8 mouse cellular contexts compared by ENCODE assay signal in the genomic region with DNA sequence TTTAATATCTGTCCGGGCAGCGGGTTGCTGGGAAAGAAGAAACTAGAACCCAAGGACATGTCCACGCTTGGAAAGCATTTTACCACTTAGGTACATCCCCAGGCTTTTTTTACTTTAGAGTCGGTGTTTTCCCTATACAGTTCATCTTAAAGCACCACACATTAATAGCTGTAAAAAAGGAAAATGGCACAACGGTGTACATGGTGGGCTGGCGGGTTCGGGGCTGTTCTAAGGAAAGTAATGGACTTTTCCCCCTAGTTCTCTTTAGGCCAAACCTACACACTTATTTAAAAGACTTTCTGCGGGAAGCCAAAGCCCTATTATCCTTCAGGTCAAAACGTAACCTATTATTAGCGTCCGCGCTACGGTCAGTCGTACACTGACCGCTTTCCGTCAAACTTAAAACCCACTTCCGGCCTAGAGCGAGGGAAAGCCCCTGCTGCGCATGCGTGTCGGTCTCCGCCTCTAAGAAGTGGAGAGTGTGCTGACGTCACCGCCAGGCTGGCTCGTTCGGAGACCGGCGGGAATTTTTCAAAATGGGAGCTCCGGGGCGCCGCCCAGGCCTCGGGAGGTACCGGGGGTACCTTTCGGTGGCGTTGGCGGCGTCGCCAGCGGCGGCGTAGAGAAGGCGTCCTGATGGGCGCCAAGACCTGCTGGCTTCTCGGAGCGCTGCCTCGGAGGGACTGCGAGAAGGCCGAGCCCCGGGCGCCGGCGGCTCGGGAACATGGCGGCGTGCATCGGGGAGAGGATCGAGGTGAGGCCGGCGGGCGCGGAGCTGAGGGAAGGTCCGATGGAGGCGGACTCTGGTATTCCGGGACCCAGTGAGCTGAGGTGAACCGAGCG. TPM values are rescaled to one million over a fixed set of nuclear protein-coding genes. Genes with fewer than 3 reads are reported as not detected.
DNase-seq lines count a peak whose midpoint lies in the region; ATAC-seq and TF ChIP-seq lines count a peak whose summit lies in the region.

Gene Plk4, plus strand, starts transcription at position 490 of the 843 bp plus-strand sequence.

- peak; percentile 96 for ATAC-seq in embryonic facial prominence, embryonic 14.5 days (ENCODE audit: low read depth)
- peak; percentile 96 for ATAC-seq in limb, embryonic 13.5 days (ENCODE audit: low FRiP score, low read depth)
- peak; percentile 98 for ATAC-seq in midbrain, embryonic 16.5 days

- peak; percentile 84 for TF ChIP-seq POLR2A in heart, adult 2 months (IDR thresholded peaks at IDR 0.05; ENCODE audit: insufficient read depth, low read depth, low read length)

- H3K4me2 ChIP-seq in embryonic facial prominence, embryonic 14.5 days (ENCODE audit: low read depth, low read length) = peak within 1 kb of the TSS; percentile 87
- H3K4me2 ChIP-seq in limb, embryonic 13.5 days (replicated peaks) = peak within 1 kb of the TSS; percentile 94
- peak within 1 kb of the TSS; percentile 99 for H3K4me2 ChIP-seq in midbrain, embryonic 16.5 days (ENCODE audit: low read length)

- H3K79me2 ChIP-seq in heart, adult 2 months (replicated peaks; ENCODE audit: control insufficient read depth, insufficient read depth, low read length) = no peaks in the 10 kb centered on the region

- H3K27ac ChIP-seq in embryonic facial prominence, embryonic 14.5 days (replicated peaks; ENCODE audit: low read depth, low read length) = peak within 1 kb of the TSS; percentile 86
- H3K27ac ChIP-seq in heart, adult 2 months = peak within 1 kb of the TSS; percentile 81
- H3K27ac ChIP-seq in limb, embryonic 13.5 days = peak within 1 kb of the TSS; percentile 69
- H3K27ac ChIP-seq in midbrain, embryonic 16.5 days (ENCODE audit: low read length) = peak within 1 kb of the TSS; percentile 47

- H3K9ac ChIP-seq in embryonic facial prominence, embryonic 14.5 days (ENCODE audit: low read depth, low read length) = peak within 1 kb of the TSS; percentile 84
- H3K9ac ChIP-seq in heart, adult 2 months (ENCODE audit: low read depth, low read length) = peak within 1 kb of the TSS; percentile 69
- peak within 1 kb of the TSS; percentile 90 for H3K9ac ChIP-seq in limb, embryonic 13.5 days
- peak within 1 kb of the TSS; percentile 86 for H3K9ac ChIP-seq in midbrain, embryonic 16.5 days (ENCODE audit: low read depth, low read length)

- peaks cover 10% of the 10 kb centered on the region; the same call in 1 of the 2 replicates for H3K36me3 ChIP-seq in embryonic facial prominence, embryonic 14.5 days (ENCODE audit: control insufficient read depth, insufficient read depth, low read length)
- no peaks in the 10 kb centered on the region for H3K36me3 ChIP-seq in heart, adult 2 months (ENCODE audit: control insufficient read depth, insufficient read depth, low read length)
- peaks cover 11% of the 10 kb centered on the region; the same call in 1 of the 2 replicates for H3K36me3 ChIP-seq in limb, embryonic 13.5 days
- no peaks in the 10 kb centered on the region for H3K36me3 ChIP-seq in midbrain, embryonic 16.5 days (ENCODE audit: control insufficient read depth, insufficient read depth, low read length)

- 0 out of 2 replicates have a peak, but pooled peaks have one; percentile 14 for TF ChIP-seq CTCF in heart, adult 2 months (IDR thresholded peaks at IDR 0.05)

- WGBS in embryonic facial prominence, embryonic 14.5 days = 3% methylated on average over 48 of the region's 66 CpGs
- WGBS in heart, adult 2 months = 2% methylated on average over 65 of the region's 66 CpGs
- 2% methylated on average over 66 of the region's 66 CpGs for WGBS in limb, embryonic 13.5 days
- 2% methylated on average over 66 of the region's 66 CpGs for WGBS in midbrain, embryonic 16.5 days

- H3K27me3 ChIP-seq in embryonic facial prominence, embryonic 14.5 days (replicated peaks; ENCODE audit: control insufficient read depth, insufficient read depth, low read length) = no peaks in the 10 kb centered on the region
- H3K27me3 ChIP-seq in heart, adult 2 months (ENCODE audit: control insufficient read depth, insufficient read depth, low read length) = no peaks in the 10 kb centered on the region
- no peaks in the 10 kb centered on the region for H3K27me3 ChIP-seq in limb, embryonic 13.5 days
- H3K27me3 ChIP-seq in midbrain, embryonic 16.5 days (ENCODE audit: control insufficient read depth, insufficient read depth, low read depth, low read length) = no peaks in the 10 kb centered on the region

- intact Hi-C loops in heart, adult 2 months (cut with DNase I) = loop anchor here (2.0 to 5.0 kb wide), 3 partner anchors 53 to 188 kb away; no protein-coding TSS in a partner anchor

- H3K4me1 ChIP-seq in embryonic facial prominence, embryonic 14.5 days (ENCODE audit: control insufficient read depth, insufficient read depth, low read length) = no peaks in the 10 kb centered on the region
- no peaks in the 10 kb centered on the region for H3K4me1 ChIP-seq in heart, adult 2 months (ENCODE audit: control insufficient read depth, insufficient read depth, low read length)
- H3K4me1 ChIP-seq in limb, embryonic 13.5 days = peaks cover 14% of the 10 kb centered on the region
- H3K4me1 ChIP-seq in midbrain, embryonic 16.5 days (ENCODE audit: control insufficient read depth, insufficient read depth, low read length) = peaks cover 10% of the 10 kb centered on the region

- TF ChIP-seq EP300 in heart, adult 2 months (IDR thresholded peaks at IDR 0.05; ENCODE audit: insufficient read depth, low read depth, low read length) = 0 out of 2 replicates have a peak, but pooled peaks have one; percentile 31

- H3K4me3 ChIP-seq in embryonic facial prominence, embryonic 14.5 days (ENCODE audit: low read depth, low read length) = peak within 1 kb of the TSS; percentile 95
- peak within 1 kb of the TSS; percentile 90 for H3K4me3 ChIP-seq in heart, adult 2 months
- peak within 1 kb of the TSS; percentile 93 for H3K4me3 ChIP-seq in limb, embryonic 13.5 days
- H3K4me3 ChIP-seq in midbrain, embryonic 16.5 days (ENCODE audit: low read depth, low read length) = peak within 1 kb of the TSS; percentile 93

- peak; percentile 99 for DNase-seq in 3T3-L1 (ENCODE audit: low read depth, low spot score)
- DNase-seq in adrenal gland, postnatal 4 days (ENCODE audit: low spot score in 2 of 2) = peak; percentile 94 to 95
- peak; percentile 99 for DNase-seq in embryonic facial prominence, embryonic 14.5 days (ENCODE audit: low spot score)
- DNase-seq in heart, adult 2 months = peak; percentile 94 to 97
- peak; percentile 96 to 97 for DNase-seq in kidney, adult 8-10 months
- peak; percentile 94 to 99 for DNase-seq in spleen, postnatal 10 days (ENCODE audit: low spot score in 2 of 2)

- H3K9me3 ChIP-seq in embryonic facial prominence, embryonic 14.5 days (ENCODE audit: control insufficient read depth, low read length) = no peaks in the 10 kb centered on the region
- H3K9me3 ChIP-seq in limb, embryonic 13.5 days = no peaks in the 10 kb centered on the region
- H3K9me3 ChIP-seq in midbrain, embryonic 16.5 days (replicated peaks; ENCODE audit: control insufficient read depth, low read length, poor library complexity, severe bottlenecking) = no peaks in the 10 kb centered on the region

RNA-seq across cellular contexts. Expression of gene Plk4, which starts in this region (rescaled TPM):
- 10 to 100 TPM; 17.1 to 23.8 TPM for total RNA-seq in adrenal gland, postnatal 4 days (2021)
- 48.9 and 49.2 TPM in 2 replicates for polyA plus RNA-seq in embryonic facial prominence, embryonic 14.5 days (2014; fragmentation: Nextera tagmentation; extraction: Ambion mirVana)
- 1 to 10 TPM; 1.1 to 1.5 TPM for total RNA-seq in heart, adult 2 months (2021)
- polyA plus RNA-seq in heart, adult 2 months (2012; rRNA removed) = 1.5 TPM in 2 replicates
- 53.0 and 55.2 TPM in 2 replicates for polyA plus RNA-seq in limb, embryonic 13.5 days (2015; fragmentation: Nextera tagmentation; extraction: Ambion mirVana)
- polyA plus RNA-seq in midbrain, embryonic 16.5 days (2015; fragmentation: Nextera tagmentation; extraction: Ambion mirVana) = 12.1 and 12.8 TPM in 2 replicates

Comparison
In these comparisons a context has a peak if more than half of its experiments do, and no peak if none do; other contexts are left out.
1. Peak in every context shown above with its lines: DNase-seq, ATAC-seq, H3K4me3 ChIP-seq and H3K27ac ChIP-seq.
2. RNA of gene Plk4 (total RNA-seq): 17.1 to 23.8 TPM in adrenal gland, postnatal 4 days; 1.1 to 1.5 TPM in heart, adult 2 months; every median in the first group is over 4 times any median in the second.